Mouse (Mus musculus) retina, embryonic 14.5 days (tissue): Measurements from ENCODE around the gene Kptn.

ENCODE experiments used
- DNase-seq: peaks from one replicate; pipeline ENCODE4 v3.0.0-alpha.2; 2015; ENCODE audit warnings: low spot score

Gene Kptn

DNA sequence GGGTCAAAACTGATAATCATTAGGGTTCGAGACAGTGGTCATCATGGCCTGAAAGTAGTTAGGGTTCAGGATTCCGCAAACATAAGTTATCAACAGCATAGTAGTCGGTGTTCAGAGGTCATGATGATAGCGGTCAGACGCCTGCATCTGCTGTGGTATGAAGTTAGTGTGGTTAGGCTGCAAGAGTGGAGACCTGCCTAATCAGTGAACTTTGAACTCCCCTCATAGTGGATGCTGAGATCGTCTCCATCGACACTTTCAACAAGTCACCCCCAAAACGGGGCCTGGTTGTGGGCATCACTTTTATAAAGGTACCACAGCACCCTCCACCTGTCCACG lies 536 bp downstream of the Kptn start:
- DNase-seq: no peak

DNA sequence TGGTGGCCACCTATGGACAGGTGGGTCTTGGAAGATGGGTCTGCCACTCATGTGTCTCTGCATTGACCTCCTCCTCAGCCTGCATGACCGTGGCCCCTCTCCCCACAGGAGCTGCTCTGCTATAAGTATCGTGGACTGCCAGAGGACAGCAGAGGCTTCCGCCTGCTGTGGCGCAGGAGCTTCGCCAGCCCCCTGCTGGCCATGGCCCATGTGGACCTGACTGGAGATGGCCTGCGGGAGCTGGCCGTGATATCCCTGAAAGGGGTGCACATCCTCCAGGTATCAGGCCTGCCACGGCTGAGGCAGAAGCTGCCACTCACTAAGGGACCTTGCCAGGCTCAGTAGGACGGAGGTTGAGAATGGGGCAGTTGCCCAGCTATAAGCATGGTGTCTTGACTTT lies 6.1 kb downstream of the Kptn start:
- no peak for DNase-seq

DNA sequence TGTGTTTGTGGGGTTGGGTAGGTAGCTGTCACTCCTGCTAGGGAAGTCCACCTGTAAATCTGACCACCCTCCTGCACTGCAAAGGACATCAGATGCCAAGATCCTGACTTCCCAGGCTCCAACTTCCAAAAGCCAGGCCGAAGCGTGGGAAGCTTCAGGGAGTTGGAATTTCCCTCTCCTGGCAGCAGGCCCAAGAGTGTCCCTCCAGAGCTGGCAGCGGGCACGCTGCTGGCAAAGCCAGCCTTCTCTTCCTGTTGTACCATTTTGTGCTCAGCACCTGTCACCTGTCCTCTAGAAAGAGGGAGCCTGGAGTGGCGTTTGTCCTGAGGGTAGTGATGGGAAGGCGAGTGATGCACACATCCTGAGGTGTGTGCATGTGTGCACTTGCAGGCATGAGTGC lies 8.6 kb downstream of the Kptn start:
- DNase-seq: no peak

DNA sequence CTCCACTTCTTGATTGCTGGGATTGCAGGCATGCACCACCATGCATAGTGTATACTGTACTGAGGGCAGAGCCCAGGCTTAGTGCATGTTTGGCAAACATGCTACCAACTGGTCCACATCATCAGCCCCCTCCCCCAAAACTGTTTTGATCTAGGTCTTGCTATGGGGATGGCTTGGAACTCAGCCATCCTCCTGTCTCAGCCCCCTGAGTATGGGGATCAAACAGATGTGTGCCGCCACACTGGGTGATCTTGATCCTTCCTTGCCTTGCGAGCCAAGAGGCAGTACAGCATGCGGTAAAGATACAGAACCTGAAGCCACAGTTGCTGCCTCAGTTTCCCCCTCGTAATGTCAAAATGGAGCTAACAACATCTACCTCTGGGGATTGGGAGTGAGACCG lies 9.2 kb downstream of the Kptn start:
- no peak for DNase-seq

DNA sequence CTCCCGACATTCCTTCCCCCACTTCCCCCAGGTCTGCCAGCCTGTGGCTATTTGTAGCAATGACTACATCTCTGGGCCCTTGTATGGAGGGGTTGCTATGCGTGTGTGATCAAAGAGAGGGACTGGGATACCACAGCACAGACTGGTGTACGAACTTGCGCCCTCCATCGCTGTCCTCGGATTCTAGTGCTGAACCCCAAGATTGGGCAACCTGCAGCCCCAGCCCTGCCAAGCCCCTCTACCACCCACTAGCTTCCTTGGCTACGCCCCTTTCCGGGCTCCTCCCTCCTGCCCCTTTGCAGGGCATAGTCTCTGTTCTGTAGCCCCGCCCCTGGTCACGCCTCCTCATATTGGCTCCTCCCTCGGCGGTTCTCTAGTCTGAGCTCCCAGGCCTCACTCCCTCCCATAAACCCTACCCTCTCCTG lies 9.7 kb downstream of the Kptn start, which contains the start of gene Slc8a2:
TSS of gene Slc8a2 (plus strand) at position 406 of the 425 bp plus-strand sequence.
- DNase-seq: peak; percentile 93

DNA sequence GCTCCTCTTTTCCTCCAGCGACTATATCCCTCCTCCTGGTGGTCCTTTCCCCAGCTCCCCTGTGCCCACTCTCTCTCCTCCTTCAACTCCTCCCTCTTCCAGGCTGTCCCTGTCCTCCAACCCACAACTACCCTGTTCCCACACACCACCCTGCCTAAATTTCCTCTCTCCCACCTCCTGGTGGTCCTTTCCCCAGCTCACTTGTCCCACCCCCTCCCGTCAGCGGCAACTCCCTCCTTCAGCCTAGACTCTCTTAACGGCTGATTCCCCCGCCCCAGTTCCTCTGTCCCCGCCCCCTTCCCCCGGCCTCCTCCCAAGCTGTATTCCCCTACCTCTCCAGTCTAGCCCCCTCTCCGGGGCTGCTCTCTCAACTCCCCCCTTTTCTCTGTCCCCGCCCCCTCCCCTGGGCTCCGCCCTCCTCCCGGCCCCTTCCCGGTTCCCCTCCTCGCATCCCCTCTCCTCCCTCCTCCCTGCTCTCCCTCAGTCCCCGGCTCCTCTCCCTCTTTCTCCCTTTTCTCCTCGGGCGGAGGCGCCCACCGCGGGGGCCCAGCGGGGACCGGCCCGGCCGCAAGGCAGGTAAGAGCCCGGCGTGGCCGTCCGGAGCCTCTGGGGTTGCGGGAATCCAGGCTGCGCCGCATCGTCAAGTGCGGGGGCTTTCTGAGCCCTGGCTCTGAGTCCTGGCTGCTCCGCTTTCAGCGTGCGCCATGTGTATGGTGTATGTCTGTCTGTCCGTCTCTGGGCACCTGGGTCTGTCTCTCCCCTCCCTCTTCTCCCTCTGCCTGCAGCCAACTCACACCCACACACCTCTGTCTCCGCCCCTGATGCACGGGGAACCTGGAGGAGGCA lies 10.4 kb downstream of the Kptn start:
- peak; percentile 84 for DNase-seq

DNA sequence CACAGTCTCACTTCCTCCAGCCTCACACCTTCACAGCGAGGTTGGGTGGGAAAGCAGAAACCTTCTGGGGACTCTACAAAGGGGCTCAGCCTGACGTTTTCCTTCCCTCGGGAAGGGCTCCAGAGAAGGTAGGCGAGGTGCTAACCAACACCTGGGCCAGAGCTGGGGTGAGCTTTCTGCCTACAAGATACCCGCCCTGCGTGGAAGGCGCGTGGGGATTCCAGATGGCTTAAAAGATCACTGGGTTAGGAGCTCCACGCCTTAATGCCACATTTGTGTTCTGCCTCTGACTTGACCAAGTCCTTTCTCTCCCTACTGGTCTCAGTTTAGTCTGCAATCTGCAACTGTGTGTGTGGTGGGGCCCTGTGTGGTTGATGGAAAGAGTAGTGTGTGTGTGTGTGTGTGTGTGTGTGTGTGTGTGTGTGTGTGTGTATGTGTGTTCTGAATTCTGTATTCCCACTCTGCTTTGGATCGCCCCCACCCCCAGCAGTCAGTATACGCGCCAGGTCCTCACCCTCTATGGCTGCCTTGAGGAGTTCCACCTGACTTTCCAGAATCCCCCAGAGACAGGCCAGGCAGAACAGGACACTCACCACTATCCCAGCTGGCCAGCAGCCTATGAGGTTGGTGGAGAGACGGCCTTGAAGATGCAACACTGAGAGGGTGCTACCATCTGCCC lies 11.4 kb downstream of the Kptn start:
- DNase-seq: peak; percentile 18

DNA sequence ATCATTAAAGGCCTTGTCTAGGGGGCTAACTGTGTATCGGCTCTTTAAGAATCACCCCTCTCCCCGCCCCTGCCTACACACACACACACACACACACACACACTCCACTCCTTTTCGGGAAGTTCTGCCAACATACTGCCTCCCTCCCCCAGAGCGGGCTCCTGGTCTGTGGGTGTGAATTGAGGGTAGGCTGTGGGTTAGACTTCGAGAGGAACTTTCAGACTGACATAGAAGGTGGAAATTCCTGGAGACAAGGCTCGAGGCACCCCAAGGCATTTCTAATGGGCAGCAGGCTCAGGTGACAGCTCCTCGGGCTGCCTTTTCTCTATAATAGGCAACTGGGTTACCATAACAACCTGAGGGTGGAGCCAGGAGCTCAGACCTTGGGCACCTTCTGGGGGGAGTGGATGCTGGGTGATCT lies 12.5 kb downstream of the Kptn start:
- DNase-seq: peak; percentile 9

DNA sequence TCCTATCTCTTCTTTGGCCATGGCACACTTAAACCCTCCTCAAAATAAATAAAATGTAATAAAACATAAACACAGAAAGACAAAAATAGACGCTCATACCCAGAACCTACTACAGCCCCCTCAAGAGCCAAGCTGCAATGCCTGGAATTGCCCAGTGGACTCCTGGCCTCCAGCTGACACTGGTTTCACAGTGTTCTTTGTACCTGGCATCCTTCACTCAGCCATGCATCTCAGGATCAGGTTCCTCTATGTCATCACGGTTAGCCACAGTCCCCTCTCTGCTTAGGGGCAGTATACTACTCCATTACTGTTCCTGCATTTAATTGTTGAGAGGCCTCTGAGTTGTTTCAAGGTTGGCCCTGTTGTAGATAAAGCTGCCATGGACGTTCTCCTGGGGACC lies 13.2 kb downstream of the Kptn start:
- DNase-seq: no peak

DNA sequence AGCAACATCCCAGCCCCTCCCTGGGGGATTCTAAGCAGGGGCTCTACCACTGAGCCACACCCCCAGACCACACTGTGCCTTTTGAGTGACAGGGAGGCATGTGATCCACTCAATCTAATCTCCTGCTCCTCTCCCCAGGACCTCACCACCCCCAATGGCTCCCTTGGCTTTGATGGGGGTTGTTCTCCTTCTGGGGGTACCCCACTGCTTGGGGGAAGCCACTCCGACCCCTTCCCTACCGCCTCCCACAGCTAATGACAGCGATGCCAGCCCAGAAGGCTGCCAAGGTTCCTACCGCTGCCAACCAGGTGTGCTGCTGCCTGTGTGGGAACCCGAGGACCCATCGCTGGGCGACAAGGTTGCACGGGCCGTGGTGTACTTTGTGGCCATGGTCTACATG lies 14.0 kb downstream of the Kptn start:
- no peak for DNase-seq

DNA sequence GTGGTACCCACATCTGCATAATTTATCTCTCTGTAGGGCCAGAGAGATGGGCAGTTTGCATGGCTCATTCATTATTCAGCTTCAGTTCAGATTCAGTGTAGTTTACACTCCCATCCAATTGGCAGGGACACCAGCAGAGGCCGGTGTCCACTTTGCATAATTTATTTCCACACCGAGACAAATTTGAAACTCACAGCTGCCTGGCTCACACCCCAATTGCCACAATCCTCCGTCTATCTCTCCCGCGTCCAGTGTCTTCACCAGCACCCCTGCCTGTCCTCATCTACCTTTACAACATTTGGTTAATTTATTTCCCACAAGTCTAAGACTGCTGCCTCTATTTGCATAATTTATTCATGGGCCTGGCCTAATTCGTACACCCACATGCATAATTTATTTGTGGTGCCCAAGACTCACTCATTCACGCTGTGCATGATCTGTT lies 15.3 kb downstream of the Kptn start:
- peak; percentile 34 for DNase-seq

DNA sequence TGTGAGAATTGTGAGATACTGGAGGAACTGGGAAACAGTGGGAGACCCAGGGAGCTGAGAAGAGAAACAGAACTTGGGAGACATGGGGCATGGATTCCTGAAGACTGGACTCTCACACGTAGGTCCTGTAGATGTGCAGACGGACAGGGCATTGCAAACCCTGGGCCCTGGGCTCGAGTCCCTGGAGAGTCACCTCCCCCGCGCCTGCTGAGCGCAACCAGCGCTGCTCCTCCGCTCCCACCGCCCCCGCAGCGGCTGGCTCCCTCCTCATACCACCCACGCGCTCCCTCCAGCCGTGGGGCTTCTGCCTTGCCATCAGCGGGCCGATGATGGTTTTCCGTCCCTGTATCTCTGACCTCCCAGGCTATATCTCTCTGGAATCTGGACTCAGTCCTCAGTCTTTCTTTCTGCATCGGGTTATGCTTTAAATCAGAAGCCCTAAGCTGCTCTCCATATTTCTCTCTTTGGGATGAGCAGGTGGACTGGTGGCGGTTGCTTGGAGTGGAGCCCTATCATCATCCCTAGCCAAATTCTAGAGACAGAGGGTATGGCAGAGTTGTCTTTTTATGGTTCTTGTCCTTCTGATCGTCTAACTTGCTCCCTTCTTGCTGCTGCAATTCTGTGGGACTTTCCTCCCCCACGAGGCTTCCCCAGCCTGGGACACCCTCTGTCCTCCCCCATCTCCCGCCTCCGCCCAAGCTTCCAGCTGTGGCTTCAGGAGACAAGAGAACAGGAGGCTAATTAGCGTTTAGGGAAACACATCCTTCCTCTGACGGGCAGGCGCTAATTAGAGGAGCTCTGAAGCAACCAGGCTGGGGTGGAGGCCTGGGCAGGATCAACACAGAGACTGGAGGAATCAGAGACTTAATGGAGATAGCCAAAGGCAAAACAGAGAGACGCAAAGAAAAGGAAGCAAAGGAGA lies 27.1 kb downstream of the Kptn start:
- no peak for DNase-seq

DNA sequence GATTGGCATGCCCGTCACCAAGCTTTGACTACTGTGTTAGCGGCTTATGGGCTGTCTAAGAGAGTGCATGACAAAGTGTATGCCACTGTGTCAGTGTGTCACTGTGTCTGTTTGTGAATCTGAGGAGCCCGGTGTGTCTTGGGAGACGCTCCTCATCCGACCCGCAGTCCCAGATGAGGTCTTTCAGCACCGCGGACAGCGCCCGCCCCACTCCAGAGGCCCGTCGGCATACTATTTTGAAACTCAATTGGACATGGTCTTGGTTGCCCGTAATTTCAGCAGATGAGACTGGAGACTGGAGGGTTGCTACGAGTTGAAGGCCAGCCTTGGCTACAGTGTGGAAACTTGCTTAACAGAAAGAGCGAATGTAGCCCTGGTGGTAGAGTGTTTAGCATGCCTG lies 27.9 kb downstream of the Kptn start:
- DNase-seq: peak; percentile 74

DNA sequence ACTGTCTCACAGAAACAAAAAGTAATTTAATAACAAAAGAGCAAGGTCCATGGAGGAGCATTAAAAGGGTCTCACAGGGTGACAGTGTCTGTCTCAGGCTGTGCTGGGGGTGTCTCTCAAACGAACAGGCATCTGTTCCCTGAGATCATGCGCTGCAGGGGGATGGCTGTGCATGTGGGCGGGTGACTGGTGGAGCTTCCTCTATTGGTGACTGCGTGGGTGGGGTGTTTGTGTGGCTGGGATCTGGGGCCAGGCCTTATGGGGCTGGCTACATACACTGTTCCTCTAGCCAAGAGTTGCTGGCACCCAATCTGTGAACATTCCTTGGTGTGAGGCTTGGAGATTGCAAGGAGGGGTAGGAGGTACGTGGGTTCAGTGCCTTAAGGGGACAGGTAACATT lies 29.5 kb downstream of the Kptn start:
- no peak for DNase-seq

DNA sequence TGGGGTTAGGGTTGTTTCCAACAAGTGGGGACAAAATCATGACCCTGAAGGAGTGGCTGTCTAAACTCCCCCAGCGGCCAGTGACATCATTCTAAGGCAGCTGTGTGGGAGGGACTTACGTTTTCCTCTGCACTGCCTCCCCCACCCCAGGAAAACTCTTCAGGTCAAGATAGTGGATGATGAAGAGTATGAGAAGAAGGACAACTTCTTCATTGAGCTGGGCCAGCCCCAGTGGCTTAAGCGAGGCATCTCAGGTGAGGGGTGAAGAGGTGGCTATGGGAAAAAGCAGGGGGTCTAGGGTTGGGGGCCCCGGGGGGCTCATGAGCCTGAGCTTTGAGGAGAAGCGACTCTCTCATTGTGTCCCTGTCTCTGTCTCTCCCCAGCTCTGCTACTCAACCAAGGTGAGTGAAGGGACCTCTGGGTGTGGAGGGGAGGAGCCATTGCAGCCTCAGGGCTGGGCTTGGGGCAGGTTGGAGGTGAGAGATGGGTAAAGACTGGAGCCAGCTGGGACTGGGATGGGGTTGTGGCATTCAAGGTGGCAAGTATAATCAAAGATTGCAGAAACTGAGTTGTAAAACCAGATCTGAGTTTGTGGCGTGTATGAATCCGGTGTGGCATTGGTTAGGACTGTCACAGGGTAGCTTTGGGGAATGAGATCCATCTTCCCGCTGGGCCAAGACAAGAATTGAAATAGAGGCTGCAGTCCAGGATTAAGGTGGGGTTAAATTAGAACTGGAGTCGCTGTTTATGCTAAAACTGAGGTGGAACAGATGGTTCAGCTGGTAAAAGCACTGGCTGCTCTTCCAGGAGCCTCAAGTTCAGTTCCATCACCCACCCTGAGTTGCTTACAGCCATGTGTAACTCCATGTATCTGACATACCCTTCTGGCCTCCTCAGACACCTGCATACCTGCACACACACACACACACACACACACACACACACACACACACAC lies 30.8 kb downstream of the Kptn start:
- no peak for DNase-seq

DNA sequence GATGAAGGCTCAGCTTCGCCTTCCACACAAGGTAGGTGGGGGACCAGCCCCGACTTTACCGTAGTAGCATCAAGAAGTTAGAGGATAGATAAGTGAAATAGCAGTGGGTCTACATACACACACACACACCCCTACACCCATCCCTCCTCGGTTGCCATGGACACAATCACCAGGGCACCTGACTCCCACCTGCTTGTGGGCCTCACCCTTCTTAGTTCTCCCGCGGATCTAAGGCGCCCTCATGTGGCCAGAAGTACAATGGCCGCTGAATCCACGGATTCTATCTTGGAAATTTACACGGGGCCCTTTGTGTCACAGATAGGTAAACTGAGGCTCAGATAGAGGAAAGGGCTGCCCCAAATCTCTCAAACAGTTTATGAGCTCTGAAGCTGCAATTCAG lies 33.8 kb downstream of the Kptn start:
- peak; percentile 77 for DNase-seq

DNA sequence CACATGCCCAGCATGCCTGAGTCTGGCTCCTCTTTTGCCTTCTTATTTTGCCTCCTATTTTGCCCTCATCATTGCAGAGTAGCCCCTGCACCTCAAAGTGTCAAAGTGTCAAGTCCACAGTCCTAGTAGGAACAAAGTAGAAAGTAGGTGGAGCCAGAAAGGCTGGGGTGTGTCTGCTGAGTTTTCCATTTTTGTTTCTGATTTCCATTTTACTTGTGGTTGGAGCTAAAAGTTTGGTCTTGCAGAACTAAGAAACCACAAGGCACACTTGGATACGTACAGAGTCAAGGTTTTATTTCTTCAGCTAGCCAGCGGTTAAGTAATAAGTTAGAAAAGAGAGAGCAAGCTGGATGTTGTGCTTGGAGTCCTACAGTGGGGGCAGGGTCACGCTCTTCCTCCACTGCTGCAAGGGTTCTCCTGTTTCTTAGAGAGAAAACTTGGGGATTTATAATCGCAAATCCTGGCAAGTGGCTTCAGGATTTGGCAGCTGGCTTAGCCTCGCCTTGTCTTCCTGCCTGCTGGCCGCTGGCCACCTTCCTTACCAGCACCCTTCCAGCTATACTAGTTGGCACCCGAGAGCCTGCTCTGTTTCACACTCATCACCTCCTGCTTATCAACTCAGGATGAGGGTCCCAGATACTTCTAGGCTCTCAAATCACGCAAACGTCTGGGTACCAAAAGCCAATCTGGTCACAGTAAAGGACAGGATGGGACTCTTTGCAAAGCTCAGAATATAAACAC lies 35.6 kb downstream of the Kptn start:
- DNase-seq: no peak

DNA sequence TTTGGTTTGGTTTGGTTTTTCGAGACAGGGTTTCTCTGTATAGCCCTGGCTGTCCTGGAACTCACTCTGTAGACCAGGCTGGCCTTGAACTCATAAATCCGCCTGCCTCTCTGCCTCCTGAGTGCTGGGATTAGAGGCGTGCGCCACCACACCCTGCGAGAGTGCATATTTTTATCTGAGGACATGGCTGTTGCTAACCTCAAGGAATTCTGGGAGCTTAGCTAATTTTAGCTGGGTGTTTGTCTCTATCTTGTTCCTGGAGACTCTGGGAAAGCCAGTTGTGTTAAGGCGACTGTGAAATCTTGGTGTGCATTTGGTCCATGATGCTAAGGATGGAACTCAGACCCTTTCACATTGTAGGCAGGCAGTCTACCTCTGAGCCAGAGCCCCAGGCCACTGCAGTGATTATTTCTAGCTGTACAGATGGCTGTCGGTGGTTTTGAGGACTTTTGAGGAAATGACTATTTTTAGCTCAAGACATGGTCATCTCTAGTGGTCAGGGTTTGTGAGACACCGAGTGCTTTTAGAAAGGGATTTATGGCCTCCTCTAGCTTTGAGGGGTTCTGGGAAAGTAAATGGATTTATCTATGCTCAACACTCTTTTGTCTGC lies 36.5 kb downstream of the Kptn start:
- no peak for DNase-seq

DNA sequence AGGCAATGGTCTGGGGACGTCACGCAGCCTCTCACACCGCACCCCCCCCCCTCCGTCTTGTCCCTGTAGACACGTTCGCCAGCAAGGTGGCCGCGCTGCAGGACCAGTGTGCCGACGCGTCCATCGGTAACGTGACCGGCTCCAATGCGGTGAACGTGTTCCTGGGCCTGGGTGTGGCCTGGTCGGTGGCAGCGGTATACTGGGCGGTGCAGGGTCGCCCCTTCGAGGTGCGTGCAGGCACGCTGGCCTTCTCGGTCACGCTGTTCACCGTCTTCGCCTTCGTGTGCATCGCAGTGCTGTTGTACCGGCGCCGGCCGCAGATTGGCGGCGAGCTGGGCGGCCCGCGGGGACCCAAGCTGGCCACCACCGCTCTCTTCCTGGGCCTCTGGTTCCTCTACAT lies 39.0 kb downstream of the Kptn start:
- no peak for DNase-seq

DNA sequence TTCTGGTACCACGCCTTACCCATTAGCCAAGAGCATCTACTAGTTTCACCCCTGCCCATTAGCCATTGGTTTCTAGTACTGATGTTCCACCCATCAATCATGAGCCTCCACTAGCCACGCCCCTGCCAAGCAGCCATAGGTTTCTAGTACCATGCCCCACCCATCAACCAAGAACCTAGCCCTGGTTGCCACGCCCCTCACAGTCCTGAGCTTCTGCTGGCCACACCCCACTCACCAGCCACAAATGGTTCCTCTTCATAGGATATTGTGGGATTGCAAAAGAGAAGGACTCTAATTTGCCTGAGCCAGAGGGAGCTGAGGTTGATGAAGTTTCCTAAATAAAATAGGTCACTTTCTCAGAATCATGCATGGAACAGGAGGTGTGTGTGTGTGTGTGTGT lies 41.0 kb downstream of the Kptn start:
- no peak for DNase-seq
